Mouse (Mus musculus): ENCODE measurements around the gene Klf3. TPM values are rescaled to one million over a fixed set of nuclear protein-coding genes. Genes with fewer than 3 reads are reported as not detected.

Gene Klf3
- 55.6 TPM for polyA plus RNA-seq (2017; shearing (Covaris generic))

DNA sequence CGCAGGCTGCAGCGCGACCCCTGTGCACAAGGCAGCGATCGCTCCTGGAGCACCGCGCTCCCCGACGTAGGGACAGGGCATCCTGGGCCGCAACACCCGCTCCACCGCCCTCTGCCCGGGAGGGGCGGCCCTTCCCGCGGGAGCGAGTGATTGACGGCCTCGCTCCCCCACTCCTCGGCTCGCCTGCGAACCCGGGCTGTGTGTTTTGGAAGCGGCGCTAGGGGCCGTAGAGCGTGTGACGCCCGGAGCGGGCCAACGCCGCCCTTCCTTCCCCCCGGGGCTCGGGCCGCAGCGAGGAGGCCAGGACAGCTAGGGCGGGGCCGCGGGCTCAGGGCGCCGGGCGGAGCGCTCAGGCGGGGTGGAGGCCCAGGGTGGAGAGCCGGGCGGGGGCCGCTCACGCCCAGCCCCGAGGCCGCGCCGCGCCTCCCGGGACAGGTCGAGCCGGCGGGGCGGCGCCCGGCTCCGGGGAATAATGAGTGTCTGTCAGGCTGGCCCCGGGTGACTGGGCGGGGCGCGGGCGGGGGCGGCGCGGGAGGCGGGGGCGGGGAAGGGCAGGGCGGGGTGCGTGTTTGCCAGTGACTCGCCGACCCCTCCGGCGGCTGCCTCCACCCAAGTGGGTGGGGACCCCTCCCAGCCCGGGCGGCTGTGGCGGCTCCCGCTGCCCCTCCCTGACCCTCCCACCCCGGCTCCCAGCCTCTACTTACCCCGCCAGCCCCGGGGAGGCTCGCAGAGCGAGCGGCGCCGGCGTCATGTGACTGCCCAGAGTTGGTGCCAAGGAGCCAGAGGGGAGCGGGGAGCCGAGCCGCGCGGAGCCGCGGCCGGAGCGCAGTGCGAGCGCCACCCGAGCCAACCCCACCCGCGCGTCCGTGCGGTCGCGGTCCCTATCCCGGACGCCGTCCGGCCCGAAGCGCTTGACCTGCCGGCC is at the start of gene Klf3:
Gene Klf3 (plus strand): TSS at position 594 of the 925 bp plus-strand sequence.

Other genes starting within 250 kb of the Klf3 start
- gene Tlr1, start 130.2 kb downstream of the Klf3 start, polyA plus RNA-seq (2017; shearing (Covaris generic)), result 92.9 TPM
- gene Tlr6, start 156.7 kb downstream of the Klf3 start, polyA plus RNA-seq (2017; shearing (Covaris generic)), result 8.8 TPM
- gene Fam114a1, start 166.7 kb downstream of the Klf3 start, polyA plus RNA-seq (2017; shearing (Covaris generic)), result 3.0 TPM

Measured in inflammation-experienced regulatory T-cells, adult 16 weeks (primary cell).